Comparison of ENCODE assay signal across 8 mouse cellular contexts in genomic region chr5:30280864-30281263, GRCm38 (mm10). TPM values are rescaled to one million over a fixed set of nuclear protein-coding genes. Genes with fewer than 3 reads are reported as not detected.
DNase-seq lines count a peak whose midpoint lies in the region; ATAC-seq and TF ChIP-seq lines count a peak whose summit lies in the region.

No protein-coding gene starts in this region.

- H3K9ac ChIP-seq in heart, embryonic 11.5 days (ENCODE audit: low read depth, low read length), result peak overlapping the region; percentile 43; the same call in 1 of the 2 replicates
- no peak overlapping the region for H3K9ac ChIP-seq in heart, adult 2 months (ENCODE audit: low read depth, low read length)
- no peak overlapping the region for H3K9ac ChIP-seq in ES-Bruce4 (ENCODE audit: low read depth, poor library complexity, severe bottlenecking)
- H3K9ac ChIP-seq in hindbrain, embryonic 11.5 days (ENCODE audit: low read depth, low read length), result no peak overlapping the region

- TF ChIP-seq EP300 in heart, adult 2 months (IDR thresholded peaks at IDR 0.05; ENCODE audit: insufficient read depth, low read depth, low read length), result no peak
- no peak for TF ChIP-seq EP300 in ES-Bruce4 (IDR thresholded peaks at IDR 0.05; ENCODE audit: insufficient read depth, low read depth, low read length)

- WGBS in heart, embryonic 11.5 days (ENCODE audit: insufficient replicate concordance), result 46% methylated on average over 9 of the region's 9 CpGs
- WGBS in heart, adult 2 months, result 38% methylated on average over 9 of the region's 9 CpGs
- 37% methylated on average over 8 of the region's 9 CpGs for WGBS in hindbrain, embryonic 11.5 days
- WGBS in midbrain, embryonic 10.5 days, result 42% methylated on average over 9 of the region's 9 CpGs

- H3K4me1 ChIP-seq in heart, embryonic 11.5 days (ENCODE audit: control insufficient read depth, insufficient read depth, low read length), result peaks cover 5% of the 10 kb centered on the region; the same call in 1 of the 2 replicates
- no peaks in the 10 kb centered on the region; the same call in 1 of the 2 replicates for H3K4me1 ChIP-seq in heart, adult 2 months (ENCODE audit: control insufficient read depth, insufficient read depth, low read length)
- H3K4me1 ChIP-seq in ES-Bruce4 (ENCODE audit: control insufficient read depth, insufficient read depth, low read length), result peaks cover 4% of the 10 kb centered on the region
- no peaks in the 10 kb centered on the region for H3K4me1 ChIP-seq in hindbrain, embryonic 11.5 days (replicated peaks; ENCODE audit: control insufficient read depth, insufficient read depth, low read length)
- peaks cover 11% of the 10 kb centered on the region for H3K4me1 ChIP-seq in midbrain, embryonic 10.5 days

- H3K9me3 ChIP-seq in heart, embryonic 11.5 days (replicated peaks; ENCODE audit: control insufficient read depth, low read length), result peaks cover 2% of the 10 kb centered on the region
- H3K9me3 ChIP-seq in ES-Bruce4 (replicated peaks; ENCODE audit: control insufficient read depth, insufficient read depth, low read length, poor library complexity, severe bottlenecking), result no peaks in the 10 kb centered on the region; the same call in 1 of the 2 replicates
- H3K9me3 ChIP-seq in hindbrain, embryonic 11.5 days (ENCODE audit: control insufficient read depth, low read length), result no peaks in the 10 kb centered on the region
- H3K9me3 ChIP-seq in midbrain, embryonic 10.5 days (replicated peaks), result peaks cover 7% of the 10 kb centered on the region

- DNase-seq in heart, adult 2 months, result no peak
- no peak for DNase-seq in hindbrain, embryonic 11.5 days (ENCODE audit: low spot score)
- no peak for DNase-seq in midbrain, embryonic 10.5 days (ENCODE audit: low spot score)
- DNase-seq in spleen, postnatal 14 days (ENCODE audit: low spot score in 2 of 2), result no peak
- no peak for DNase-seq in lung, postnatal 36 days
- no peak for DNase-seq in layer of hippocampus, adult 9-11 months

- intact Hi-C loops in heart, adult 2 months (cut with DNase I), result no loop called here

- no peak overlapping the region for H3K27ac ChIP-seq in heart, embryonic 11.5 days (ENCODE audit: low read depth, low read length)
- H3K27ac ChIP-seq in heart, adult 2 months, result no peak overlapping the region
- H3K27ac ChIP-seq in ES-Bruce4 (ENCODE audit: insufficient read depth, low read length), result no peak overlapping the region
- H3K27ac ChIP-seq in hindbrain, embryonic 11.5 days (ENCODE audit: low read depth, low read length), result no peak overlapping the region
- 0 out of 2 replicates have a peak overlapping the region, but pooled peaks have one; percentile 70 for H3K27ac ChIP-seq in midbrain, embryonic 10.5 days (replicated peaks)

- peak overlapping the region; percentile 34; the same call in 1 of the 2 replicates for H3K4me3 ChIP-seq in heart, embryonic 11.5 days (ENCODE audit: low read depth, low read length)
- no peak overlapping the region for H3K4me3 ChIP-seq in heart, adult 2 months
- H3K4me3 ChIP-seq in ES-Bruce4 (ENCODE audit: low read depth, low read length), result peak overlapping the region; percentile 74
- H3K4me3 ChIP-seq in hindbrain, embryonic 11.5 days (ENCODE audit: low read depth, low read length), result peak overlapping the region; percentile 34; the same call in 1 of the 2 replicates
- peak overlapping the region; percentile 64 for H3K4me3 ChIP-seq in midbrain, embryonic 10.5 days

- TF ChIP-seq POLR2A in heart, adult 2 months (IDR thresholded peaks at IDR 0.05; ENCODE audit: insufficient read depth, low read depth, low read length), result no peak
- no peak for TF ChIP-seq POLR2A in ES-Bruce4 (IDR thresholded peaks at IDR 0.05; ENCODE audit: insufficient read depth, low read length)

- peak overlapping the region; percentile 67 for H3K4me2 ChIP-seq in heart, embryonic 11.5 days
- H3K4me2 ChIP-seq in hindbrain, embryonic 11.5 days (replicated peaks; ENCODE audit: low read depth, low read length), result peak overlapping the region; percentile 48

- H3K79me2 ChIP-seq in heart, adult 2 months (replicated peaks; ENCODE audit: control insufficient read depth, insufficient read depth, low read length), result no peaks in the 10 kb centered on the region

- TF ChIP-seq CTCF in heart, adult 2 months (IDR thresholded peaks at IDR 0.05), result no peak
- no peak for TF ChIP-seq CTCF in ES-Bruce4 (IDR thresholded peaks at IDR 0.05; ENCODE audit: low read depth, low read length)

- 0 out of 2 replicates have a peak, but pooled peaks cover 7% of the 10 kb centered on the region for H3K27me3 ChIP-seq in heart, embryonic 11.5 days (ENCODE audit: control insufficient read depth, insufficient read depth, low read length)
- no peaks in the 10 kb centered on the region; the same call in 1 of the 2 replicates for H3K27me3 ChIP-seq in heart, adult 2 months (ENCODE audit: control insufficient read depth, insufficient read depth, low read length)
- H3K27me3 ChIP-seq in ES-Bruce4 (ENCODE audit: control insufficient read depth, insufficient read depth, low read length, poor library complexity, severe bottlenecking), result no peaks in the 10 kb centered on the region
- no peaks in the 10 kb centered on the region for H3K27me3 ChIP-seq in hindbrain, embryonic 11.5 days (ENCODE audit: control insufficient read depth, insufficient read depth, low read length)
- no peaks in the 10 kb centered on the region; the same call in 1 of the 2 replicates for H3K27me3 ChIP-seq in midbrain, embryonic 10.5 days (ENCODE audit: low read depth, poor library complexity, severe bottlenecking)

- H3K36me3 ChIP-seq in heart, embryonic 11.5 days (ENCODE audit: control insufficient read depth, insufficient read depth, low read length), result no peaks in the 10 kb centered on the region
- no peaks in the 10 kb centered on the region for H3K36me3 ChIP-seq in heart, adult 2 months (ENCODE audit: control insufficient read depth, insufficient read depth, low read length)
- no peaks in the 10 kb centered on the region for H3K36me3 ChIP-seq in ES-Bruce4 (ENCODE audit: control insufficient read depth, insufficient read depth, low read length, poor library complexity, severe bottlenecking)
- no peaks in the 10 kb centered on the region for H3K36me3 ChIP-seq in hindbrain, embryonic 11.5 days (ENCODE audit: control insufficient read depth, insufficient read depth, low read length)
- H3K36me3 ChIP-seq in midbrain, embryonic 10.5 days, result no peaks in the 10 kb centered on the region

- no peak for ATAC-seq in heart, embryonic 11.5 days (replicated peaks; ENCODE audit: insufficient number of reproducible peaks, low FRiP score, low TSS enrichment)
- ATAC-seq in hindbrain, embryonic 11.5 days (ENCODE audit: low FRiP score), result no peak

RNA-seq across cellular contexts. Expression of gene Drc1, which starts 0.3 kb away (rescaled TPM):
- 0.36 TPM in 1 of 2 replicates, not detected in the other for polyA plus RNA-seq in heart, embryonic 11.5 days (2014; fragmentation: Nextera tagmentation; extraction: Ambion mirVana)
- total RNA-seq in heart, adult 2 months (2021), result not detected
- polyA plus RNA-seq in heart, adult 2 months (2012; rRNA removed), result 0.12 and 0.18 TPM in 2 replicates
- polyA plus RNA-seq in ES-Bruce4 (2011; ENCODE audit: insufficient read depth, insufficient read length, low read depth, missing spikeins), result 1.1 and 2.0 TPM in 2 replicates
- polyA plus RNA-seq in hindbrain, embryonic 11.5 days (2014; fragmentation: Nextera tagmentation; extraction: Ambion mirVana), result 1.4 and 2.9 TPM in 2 replicates
- 0.60 and 0.64 TPM in 2 replicates for polyA plus RNA-seq in midbrain, embryonic 10.5 days (2016; fragmentation: Nextera tagmentation; extraction: Ambion mirVana)

RNA-seq across cellular contexts. Expression of gene Selenoi, which starts 48.5 kb away (rescaled TPM):
- 22.9 and 24.9 TPM in 2 replicates for polyA plus RNA-seq in heart, embryonic 11.5 days (2014; fragmentation: Nextera tagmentation; extraction: Ambion mirVana)
- total RNA-seq in heart, adult 2 months (2021), result 10 to 100 TPM; 13.9 to 16.1 TPM
- 17.9 and 31.4 TPM in 2 replicates for polyA plus RNA-seq in heart, adult 2 months (2012; rRNA removed)
- 38.3 and 41.6 TPM in 2 replicates for polyA plus RNA-seq in ES-Bruce4 (2011; ENCODE audit: insufficient read depth, insufficient read length, low read depth, missing spikeins)
- 24.0 and 25.4 TPM in 2 replicates for polyA plus RNA-seq in hindbrain, embryonic 11.5 days (2014; fragmentation: Nextera tagmentation; extraction: Ambion mirVana)
- polyA plus RNA-seq in midbrain, embryonic 10.5 days (2016; fragmentation: Nextera tagmentation; extraction: Ambion mirVana), result 19.2 and 19.4 TPM in 2 replicates
